Mouse (Mus musculus) brain, embryonic 14.5 days (tissue): Measurements from ENCODE around the gene Col5a1.

ENCODE experiments used
- CTCF ChIP-seq: fragments of 200-500 bp; IDR thresholded peaks from 2 replicates; pipeline ENCODE4 v1.5.1; 2012; ENCODE audit warnings: inconsistent platforms, mild to moderate bottlenecking, moderate library complexity, borderline replicate concordance; ENCODE audit not compliant: insufficient read depth, insufficient read length; ENCODE audit errors: extremely low read depth
- POLR2A ChIP-seq: fragments of 200-500 bp; IDR thresholded peaks from 2 replicates; pipeline ENCODE4 v1.6.1; 2012; ENCODE audit warnings: mild to moderate bottlenecking, inconsistent platforms, borderline replicate concordance; ENCODE audit not compliant: poor library complexity, insufficient read depth, insufficient read length, severe bottlenecking; ENCODE audit errors: extremely low read depth

DNA sequence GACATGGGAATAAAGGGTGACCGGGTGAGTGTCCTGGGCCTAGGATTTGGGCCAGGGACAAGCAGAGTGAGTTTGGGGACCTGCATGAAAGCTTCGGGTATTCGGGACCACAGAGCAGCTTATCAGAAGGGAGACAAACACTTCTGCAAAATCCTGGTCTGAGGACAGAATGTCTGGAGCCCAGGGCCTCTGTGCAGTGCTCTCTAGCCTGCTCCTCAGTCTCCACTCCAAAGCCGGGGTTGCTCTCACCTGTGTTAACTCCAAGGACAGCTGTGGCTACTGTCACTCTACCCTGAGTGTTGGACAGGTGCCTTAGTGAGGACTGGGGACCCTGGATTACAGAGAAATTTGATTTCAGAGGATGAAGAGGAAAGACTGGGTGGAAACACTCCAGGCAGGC is 100.5 kb downstream of the Col5a1 start:
- TF ChIP-seq POLR2A (no peak), CTCF (no peak)
